Mouse (Mus musculus): ENCODE data around the gene Arl3.

DNA sequence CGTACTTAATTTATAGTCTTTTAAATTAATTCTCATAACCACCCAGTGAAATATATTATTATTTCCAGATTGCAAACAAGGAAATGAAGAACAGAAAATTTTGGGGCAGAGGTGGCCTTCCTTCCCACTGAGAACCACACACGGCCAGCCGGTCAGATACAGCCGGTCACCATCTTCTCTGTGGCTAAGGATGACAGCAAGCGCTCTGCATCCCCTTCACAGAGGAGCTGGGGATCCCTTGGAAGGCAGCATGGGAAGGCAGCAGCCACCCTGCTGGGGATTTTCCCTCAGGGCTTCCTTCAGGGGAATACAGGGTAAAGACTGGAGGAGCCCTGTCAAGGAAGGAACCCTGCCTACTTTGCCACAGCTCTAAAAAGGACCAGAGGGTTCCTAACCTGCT, 39.5 kb downstream of the Arl3 start:
- TF ChIP-seq MAX (IDR thresholded peaks at IDR 0.05) (no peak), USF1 (IDR thresholded peaks at IDR 0.05; ENCODE audit: low read depth) (no peak), FOSL1 (IDR thresholded peaks at IDR 0.05; ENCODE audit: insufficient read depth, low read length, poor library complexity, severe bottlenecking) (no peak), CTCF (IDR thresholded peaks at IDR 0.05; ENCODE audit: control insufficient read depth, insufficient read depth, insufficient read length) (no peak), MYOG (IDR thresholded peaks at IDR 0.05; ENCODE audit: control insufficient read depth, extremely low read depth, insufficient read length) (no peak), CEBPB (IDR thresholded peaks at IDR 0.05; ENCODE audit: low read depth) (no peak)

Measured in C2C12 (cell line).